In genomic region chrX:153724400-153724799, GRCm38 (mm10) we compare ENCODE assay signal across 8 mouse cellular contexts. TPM values are rescaled to one million over a fixed set of nuclear protein-coding genes. Genes with fewer than 3 reads are reported as not detected.
A peak's percentile ranks its signal among the peaks of the same experiment; 100 is the strongest.
DNase-seq lines count a peak whose midpoint lies in the region; ATAC-seq and TF ChIP-seq lines count a peak whose summit lies in the region.

No protein-coding gene starts in this region.

- H3K36me3 ChIP-seq in lung, embryonic 15.5 days = no peaks in the 10 kb centered on the region
- no peaks in the 10 kb centered on the region; the same call in 1 of the 2 replicates for H3K36me3 ChIP-seq in hindbrain, embryonic 14.5 days (replicated peaks; ENCODE audit: control insufficient read depth, insufficient read depth)
- H3K36me3 ChIP-seq in midbrain, embryonic 16.5 days (ENCODE audit: control insufficient read depth, insufficient read depth, low read length) = no peaks in the 10 kb centered on the region; the same call in 1 of the 2 replicates

- no peak overlapping the region for H3K9ac ChIP-seq in lung, embryonic 15.5 days
- H3K9ac ChIP-seq in hindbrain, embryonic 14.5 days = peak overlapping the region; percentile 76
- peak overlapping the region; percentile 44; the same call in 1 of the 2 replicates for H3K9ac ChIP-seq in midbrain, embryonic 16.5 days (ENCODE audit: low read depth, low read length)

- 27% methylated on average over 3 of the region's 3 CpGs for WGBS in lung, embryonic 15.5 days
- 48% methylated on average over 3 of the region's 3 CpGs for WGBS in lung, adult 2 months
- WGBS in hindbrain, embryonic 14.5 days = 27% methylated on average over 3 of the region's 3 CpGs
- WGBS in midbrain, embryonic 16.5 days = 21% methylated on average over 3 of the region's 3 CpGs

- H3K4me2 ChIP-seq in lung, embryonic 15.5 days = peak overlapping the region; percentile 53
- H3K4me2 ChIP-seq in hindbrain, embryonic 14.5 days (replicated peaks) = peak overlapping the region; percentile 66
- H3K4me2 ChIP-seq in midbrain, embryonic 16.5 days (ENCODE audit: low read length) = peak overlapping the region; percentile 64

- H3K9me3 ChIP-seq in lung, embryonic 15.5 days = no peaks in the 10 kb centered on the region
- H3K9me3 ChIP-seq in hindbrain, embryonic 14.5 days (ENCODE audit: control insufficient read depth, low read length) = no peaks in the 10 kb centered on the region
- H3K9me3 ChIP-seq in midbrain, embryonic 16.5 days (replicated peaks; ENCODE audit: control insufficient read depth, low read length, poor library complexity, severe bottlenecking) = no peaks in the 10 kb centered on the region

- peak overlapping the region; percentile 57 for H3K4me3 ChIP-seq in lung, embryonic 15.5 days
- H3K4me3 ChIP-seq in lung, adult 2 months (replicated peaks; ENCODE audit: extremely low read depth, low read depth, low read length) = no peak overlapping the region
- peak overlapping the region; percentile 60 for H3K4me3 ChIP-seq in hindbrain, embryonic 14.5 days (replicated peaks; ENCODE audit: low read length)
- H3K4me3 ChIP-seq in midbrain, embryonic 16.5 days (ENCODE audit: low read depth, low read length) = peak overlapping the region; percentile 49

- no peak for TF ChIP-seq POLR2A in lung, adult 2 months (IDR thresholded peaks at IDR 0.05; ENCODE audit: borderline replicate concordance, extremely low read depth, low read depth, low read length)

- H3K4me1 ChIP-seq in lung, embryonic 15.5 days = peaks cover 3% of the 10 kb centered on the region; the same call in 1 of the 2 replicates
- no peaks in the 10 kb centered on the region for H3K4me1 ChIP-seq in lung, adult 2 months (ENCODE audit: control insufficient read depth, insufficient read depth, low read length)
- peaks cover 6% of the 10 kb centered on the region; the same call in 1 of the 2 replicates for H3K4me1 ChIP-seq in hindbrain, embryonic 14.5 days (replicated peaks; ENCODE audit: control insufficient read depth, insufficient read depth, low read length)
- 0 out of 2 replicates have a peak, but pooled peaks cover 2% of the 10 kb centered on the region for H3K4me1 ChIP-seq in midbrain, embryonic 16.5 days (ENCODE audit: control insufficient read depth, insufficient read depth, low read length)

- H3K27me3 ChIP-seq in lung, embryonic 15.5 days = no peaks in the 10 kb centered on the region
- no peaks in the 10 kb centered on the region for H3K27me3 ChIP-seq in hindbrain, embryonic 14.5 days (ENCODE audit: control insufficient read depth, insufficient read depth, low read length)
- no peaks in the 10 kb centered on the region for H3K27me3 ChIP-seq in midbrain, embryonic 16.5 days (ENCODE audit: control insufficient read depth, insufficient read depth, low read depth, low read length)

- no peak for DNase-seq in lung, adult 2 months
- peak; percentile 34 to 47 for DNase-seq in cerebellum, postnatal 10 days
- DNase-seq in hindbrain, embryonic 14.5 days (ENCODE audit: low spot score) = peak; percentile 38
- no peak for DNase-seq in left cerebral cortex, postnatal 10 days (ENCODE audit: extremely low spot score in 1 of 2, low spot score in 2 of 2)
- DNase-seq in thymus, postnatal 36 days = no peak
- DNase-seq in right cerebral cortex, postnatal 14 days = no peak

- peak; percentile 46; the same call in 1 of the 2 replicates for ATAC-seq in lung, embryonic 15.5 days (ENCODE audit: borderline replicate concordance, extremely low read depth, low FRiP score, low TSS enrichment)
- ATAC-seq in hindbrain, embryonic 14.5 days (ENCODE audit: low FRiP score) = peak; percentile 46; the same call in 1 of the 2 replicates
- 0 out of 2 replicates have a peak, but pooled peaks have one; percentile 37 for ATAC-seq in midbrain, embryonic 16.5 days

- intact Hi-C loops in left cerebral cortex, postnatal 10 days (cut with DNase I) = no loop called here

- TF ChIP-seq CTCF in lung, adult 2 months (IDR thresholded peaks at IDR 0.05; ENCODE audit: insufficient read depth, low read length) = no peak

- no peak overlapping the region for H3K27ac ChIP-seq in lung, embryonic 15.5 days
- peak overlapping the region; percentile 3; the same call in 1 of the 2 replicates for H3K27ac ChIP-seq in hindbrain, embryonic 14.5 days
- peak overlapping the region; percentile 69; the same call in 1 of the 2 replicates for H3K27ac ChIP-seq in midbrain, embryonic 16.5 days (ENCODE audit: low read length)

RNA-seq across cellular contexts. Expression of gene Nbdy, which starts 1.0 kb away (rescaled TPM):
- polyA plus RNA-seq in lung, embryonic 15.5 days (2015; fragmentation: Nextera tagmentation; extraction: Ambion mirVana) = 114 and 115 TPM in 2 replicates
- polyA plus RNA-seq in lung, adult 2 months (2012; rRNA removed) = 39.1 and 52.7 TPM in 2 replicates
- 152 and 171 TPM in 2 replicates for polyA plus RNA-seq in hindbrain, embryonic 14.5 days (2014; fragmentation: Nextera tagmentation; extraction: Ambion mirVana)
- 155 and 164 TPM in 2 replicates for polyA plus RNA-seq in midbrain, embryonic 16.5 days (2015; fragmentation: Nextera tagmentation; extraction: Ambion mirVana)
- total RNA-seq in left cerebral cortex, postnatal 10 days (2021) = 10 to 100 TPM; 73.8 to 80.0 TPM

RNA-seq across cellular contexts. Expression of gene Kctd12b, which starts 28.2 kb away (rescaled TPM):
- polyA plus RNA-seq in lung, embryonic 15.5 days (2015; fragmentation: Nextera tagmentation; extraction: Ambion mirVana) = 8.6 and 9.4 TPM in 2 replicates
- polyA plus RNA-seq in lung, adult 2 months (2012; rRNA removed) = 2.8 and 4.2 TPM in 2 replicates
- 3.7 and 4.3 TPM in 2 replicates for polyA plus RNA-seq in hindbrain, embryonic 14.5 days (2014; fragmentation: Nextera tagmentation; extraction: Ambion mirVana)
- 3.4 and 4.4 TPM in 2 replicates for polyA plus RNA-seq in midbrain, embryonic 16.5 days (2015; fragmentation: Nextera tagmentation; extraction: Ambion mirVana)
- total RNA-seq in left cerebral cortex, postnatal 10 days (2021) = 1 to 10 TPM; 3.4 to 4.1 TPM

Comparison
In these comparisons a context has a peak if more than half of its experiments do, and no peak if none do; other contexts are left out.
1. DNase-seq: peak in cerebellum, postnatal 10 days (2 of 2) and hindbrain, embryonic 14.5 days (single experiment); none in lung, adult 2 months (single experiment), left cerebral cortex, postnatal 10 days (0 of 2), thymus, postnatal 36 days (0 of 2) and right cerebral cortex, postnatal 14 days (single experiment).
2. Peak in every context shown above with its lines, with median percentiles within 50 percentile points of each other: ATAC-seq and H3K4me2 ChIP-seq.